Mouse (Mus musculus) embryonic fibroblast, embryonic 13.5 days (primary cell): Measurements from ENCODE around the gene Elk4. TPM values are rescaled to one million over a fixed set of nuclear protein-coding genes. Genes with fewer than 3 reads are reported as not detected.

Source experiments
- H3K27ac ChIP-seq: 2 replicates; pipeline ENCODE4 v1.5.1; 2012; ENCODE audit warnings: low read length, control low read depth, inconsistent platforms; ENCODE audit not compliant: insufficient read depth
- H3K4me1 ChIP-seq: 2 replicates; pipeline ENCODE4 v1.6.1; 2011; ENCODE audit warnings: low read length; ENCODE audit not compliant: control insufficient read depth, insufficient read depth
- H3K4me3 ChIP-seq: 2 replicates; pipeline ENCODE4 v1.5.1; 2011; ENCODE audit warnings: mild to moderate bottlenecking, control low read depth, low read length; ENCODE audit not compliant: insufficient read depth
- CTCF ChIP-seq: IDR thresholded peaks from 2 replicates; pipeline ENCODE4 v1.5.1; 2011; ENCODE audit warnings: mild to moderate bottlenecking, control low read depth, low read length, moderate library complexity, borderline replicate concordance; ENCODE audit not compliant: insufficient read depth
- POLR2A ChIP-seq: IDR thresholded peaks from 2 replicates; pipeline ENCODE4 v1.6.1; 2011; ENCODE audit warnings: low read depth, mild to moderate bottlenecking, control low read depth, low read length, moderate library complexity
- polyA plus RNA-seq: library from polyadenylated mRNA; stranded (reverse); fragments of >200 nt; gene quantifications from 2 replicates; pipeline ENCODE4 v1.2.4, GENCODE M21; 2011; ENCODE audit warnings: low read depth; ENCODE audit not compliant: missing spikeins, insufficient read length

The Elk4 gene
- polyA plus RNA-seq, 1 experiment: 109 TPM

DNA sequence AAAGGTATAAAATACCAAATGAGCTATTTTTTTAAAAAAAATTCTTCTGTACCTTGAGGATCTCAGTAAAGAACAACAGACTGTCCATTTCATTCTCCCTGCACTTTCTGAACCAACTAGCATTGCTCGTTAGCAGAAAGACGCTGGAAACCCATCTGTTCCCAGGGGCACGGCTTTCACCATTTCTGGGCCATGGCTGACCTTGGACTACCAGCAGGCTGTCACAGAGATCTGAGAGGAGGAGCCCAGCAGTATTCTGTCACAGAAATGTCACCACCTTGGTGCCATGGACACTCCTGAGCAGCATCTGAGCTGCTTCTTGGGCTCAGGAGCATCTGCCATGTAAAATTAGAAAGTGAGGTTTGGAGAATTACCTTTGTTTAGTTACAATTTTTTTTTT, 30.3 kb downstream of the Elk4 start:
- Histone ChIP-seq H3K4me3 (no peak overlapping the region), H3K27ac (no peak overlapping the region), H3K4me1 (no peaks in the 10 kb centered on the region)
- TF ChIP-seq CTCF: no peak
- no peak for TF ChIP-seq POLR2A

DNA sequence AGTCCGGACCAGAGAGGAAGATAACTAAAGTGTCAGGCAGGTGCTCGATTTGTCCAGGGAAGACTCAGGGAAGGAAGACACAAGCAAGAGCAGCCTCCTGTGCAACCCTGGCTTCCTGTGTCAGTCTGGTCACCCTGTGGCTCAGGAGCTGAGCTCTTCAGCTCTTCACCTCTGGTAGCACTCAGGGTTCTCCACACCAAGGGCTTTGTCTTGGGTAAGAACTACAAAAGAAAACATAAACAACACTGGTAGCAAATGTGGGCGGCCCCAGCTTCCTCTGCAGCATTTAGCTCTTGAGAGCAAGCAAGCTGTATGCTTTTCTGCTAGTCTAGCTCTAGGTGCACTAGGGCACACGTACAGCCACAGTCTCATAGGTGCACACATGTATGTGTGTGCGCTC, 31.3 kb downstream of the Elk4 start:
- no peak overlapping the region for H3K4me3 ChIP-seq
- no peak overlapping the region for H3K27ac ChIP-seq
- TF ChIP-seq POLR2A (no peak), CTCF (no peak)
- H3K4me1 ChIP-seq: no peaks in the 10 kb centered on the region

DNA sequence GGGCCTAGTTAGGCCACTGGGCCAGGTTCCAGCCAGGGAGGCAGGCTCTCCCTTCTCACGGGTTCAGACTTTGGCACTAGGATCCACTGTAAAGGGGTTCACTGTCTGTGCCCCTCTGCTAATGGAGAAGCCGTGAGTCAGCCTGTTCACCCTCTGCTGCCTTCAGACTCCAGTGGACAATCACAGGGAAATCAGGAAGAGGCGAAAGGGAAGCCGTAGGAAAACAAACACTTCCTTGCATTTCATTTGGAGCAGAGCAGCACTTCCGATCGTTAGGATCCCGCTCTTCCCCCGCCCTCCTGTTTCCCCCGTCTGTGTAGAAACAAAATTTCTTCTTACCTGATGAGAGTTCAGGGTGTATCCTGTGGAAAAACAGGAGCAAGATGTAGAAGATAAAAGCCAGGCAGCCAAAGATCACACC, 32.8 kb downstream of the Elk4 start:
- no peak overlapping the region for H3K4me3 ChIP-seq
- H3K27ac ChIP-seq: no peak overlapping the region
- H3K4me1 ChIP-seq: no peaks in the 10 kb centered on the region
- no peak for TF ChIP-seq POLR2A
- TF ChIP-seq CTCF: no peak

DNA sequence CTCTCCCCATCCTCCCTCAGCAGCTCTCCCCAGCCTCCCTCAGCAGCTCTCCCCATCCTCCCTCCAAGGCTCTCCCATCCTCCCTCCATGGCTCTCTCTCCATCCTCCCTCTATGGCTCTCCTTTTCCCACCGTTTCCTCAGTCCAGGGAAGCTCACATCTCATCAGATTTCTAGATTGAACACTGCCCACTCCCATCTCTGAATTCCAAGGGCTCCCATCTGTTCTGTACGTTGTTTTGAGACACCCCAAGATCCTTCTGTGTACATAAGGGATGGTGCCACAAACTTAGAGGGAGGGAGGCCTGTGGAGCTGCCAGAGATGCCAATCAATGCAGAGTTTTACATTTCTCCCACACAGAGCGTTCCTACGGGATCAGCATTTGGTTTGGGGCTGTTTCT, 36.4 kb downstream of the Elk4 start:
- H3K27ac ChIP-seq: no peak overlapping the region
- no peaks in the 10 kb centered on the region for H3K4me1 ChIP-seq
- TF ChIP-seq POLR2A (no peak), CTCF (no peak)
- H3K4me3 ChIP-seq: no peak overlapping the region

DNA sequence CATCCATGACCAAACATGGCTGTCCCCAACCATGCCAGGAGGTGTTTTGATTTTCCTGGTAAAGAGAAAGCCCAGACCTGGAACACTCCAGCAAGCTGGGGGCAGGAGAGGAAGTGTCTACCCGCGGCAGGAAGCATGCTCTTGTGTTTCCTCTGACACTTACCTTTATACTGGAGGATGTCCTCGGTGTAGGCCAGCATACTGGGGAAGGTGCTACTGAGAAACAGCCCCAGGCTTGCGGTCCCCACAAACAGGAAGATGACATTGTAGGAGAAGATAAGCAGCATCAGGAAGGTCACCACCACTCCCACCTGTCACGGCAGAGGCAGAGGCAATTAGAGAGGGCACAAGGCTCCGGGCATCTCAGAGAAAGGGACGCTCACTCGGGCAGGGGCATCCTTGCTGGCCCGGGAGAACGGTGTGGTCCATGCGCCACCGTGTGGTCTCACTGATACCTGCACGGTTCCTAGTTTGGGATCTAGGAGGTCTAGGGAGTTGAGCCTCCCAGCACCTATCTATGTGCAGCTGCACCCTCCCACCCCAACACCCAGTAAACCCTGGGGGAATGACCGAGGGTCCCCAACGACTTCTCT, 38.8 kb downstream of the Elk4 start:
- Histone ChIP-seq H3K27ac (no peak overlapping the region), H3K4me1 (no peaks in the 10 kb centered on the region), H3K4me3 (no peak overlapping the region)
- TF ChIP-seq CTCF (peak; percentile 98), POLR2A (no peak)

DNA sequence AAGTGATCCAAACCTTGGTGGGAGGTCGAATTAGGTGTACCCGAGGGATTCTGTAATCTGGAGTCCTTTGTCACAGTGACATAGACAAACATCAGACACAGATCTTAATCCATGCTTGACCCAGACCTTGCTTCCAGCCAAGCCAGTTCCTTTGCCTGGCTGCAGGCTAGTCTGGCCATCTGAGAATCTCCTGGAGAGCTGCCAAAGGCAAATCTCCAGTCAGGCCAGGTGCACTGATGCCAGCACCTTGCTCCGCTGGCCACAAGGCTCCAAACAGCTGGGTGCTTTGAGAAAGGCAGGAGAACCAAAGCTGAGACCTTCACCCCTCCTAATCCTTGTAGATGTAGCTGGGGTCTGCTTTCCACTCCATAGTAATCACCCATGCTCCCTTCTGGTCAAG, 44.3 kb downstream of the Elk4 start:
- TF ChIP-seq CTCF (no peak), POLR2A (no peak)
- H3K4me1 ChIP-seq: no peaks in the 10 kb centered on the region
- no peak overlapping the region for H3K27ac ChIP-seq
- H3K4me3 ChIP-seq: no peak overlapping the region

DNA sequence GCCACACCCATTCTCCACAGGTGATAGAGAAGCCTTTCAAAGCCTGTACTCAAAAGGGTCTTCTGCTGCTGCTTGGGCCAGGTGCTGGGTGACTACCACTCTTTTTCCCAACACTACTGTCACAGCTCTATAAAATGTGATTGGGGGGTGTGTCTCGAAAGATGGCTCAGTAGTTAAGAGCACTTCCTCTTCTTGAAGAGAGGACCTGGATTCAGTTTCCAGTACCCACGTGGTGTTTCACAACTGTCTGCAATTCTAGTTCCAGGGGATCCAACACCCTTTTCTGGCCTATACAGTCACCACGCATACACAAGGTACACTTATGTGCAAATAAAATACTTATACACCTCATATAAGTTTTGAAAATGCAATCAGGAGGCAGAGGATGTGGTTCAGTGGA, 47.0 kb downstream of the Elk4 start:
- Histone ChIP-seq H3K4me3 (no peak overlapping the region), H3K27ac (no peak overlapping the region), H3K4me1 (no peaks in the 10 kb centered on the region)
- TF ChIP-seq POLR2A: no peak
- no peak for TF ChIP-seq CTCF

DNA sequence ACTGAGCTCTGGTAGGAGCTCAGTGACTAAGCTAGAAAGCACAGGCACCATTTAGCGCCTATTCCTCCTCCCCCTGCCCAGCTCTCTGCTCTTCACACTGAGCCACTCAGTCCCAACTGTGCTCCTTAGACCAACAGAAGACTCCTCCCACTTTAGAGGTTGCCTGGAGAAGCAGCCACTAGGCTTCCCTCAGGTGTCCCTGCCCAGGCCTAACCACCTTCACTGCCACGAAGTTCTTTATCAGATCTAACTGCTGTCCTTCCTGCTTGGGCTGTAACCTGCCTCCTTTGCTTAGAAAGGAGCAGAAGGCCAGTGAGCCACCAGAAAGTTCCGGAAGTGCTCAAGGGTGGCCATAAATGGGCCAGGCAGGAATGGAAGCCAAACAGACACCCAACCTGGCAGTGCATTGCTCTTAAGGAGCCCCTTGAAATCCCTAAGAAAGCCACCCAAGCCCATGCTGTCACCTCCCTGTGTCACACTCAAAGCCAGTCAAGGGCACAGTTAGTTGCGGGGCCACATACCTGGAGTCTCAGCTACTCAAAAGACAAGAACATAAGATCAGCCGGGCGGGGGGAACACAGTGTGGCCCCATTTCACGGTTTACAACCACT, 47.8 kb downstream of the Elk4 start:
- Histone ChIP-seq H3K4me3 (no peak overlapping the region), H3K4me1 (no peaks in the 10 kb centered on the region), H3K27ac (no peak overlapping the region)
- TF ChIP-seq CTCF (no peak), POLR2A (no peak)

DNA sequence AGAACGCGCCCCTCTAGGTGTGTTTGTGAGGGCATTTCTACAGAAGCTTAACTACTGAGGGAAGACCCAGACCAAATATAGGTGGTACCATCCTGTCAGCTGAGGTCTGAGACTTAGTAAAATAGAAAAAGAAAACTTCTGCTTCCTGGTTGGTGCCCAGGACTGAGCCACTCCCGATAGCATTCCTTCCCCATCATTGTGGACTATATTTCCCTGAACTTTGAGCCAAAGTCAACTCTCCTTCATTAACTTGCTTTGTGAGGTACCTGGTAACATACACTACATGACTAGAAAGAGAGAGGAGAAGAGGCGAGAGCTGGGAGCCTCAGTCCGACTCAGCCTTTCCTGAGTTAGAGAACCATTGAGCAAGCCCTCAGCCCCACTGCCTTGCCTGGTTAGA, 51.2 kb downstream of the Elk4 start:
- H3K4me3 ChIP-seq: no peak overlapping the region
- H3K27ac ChIP-seq: no peak overlapping the region
- no peaks in the 10 kb centered on the region for H3K4me1 ChIP-seq
- no peak for TF ChIP-seq CTCF
- no peak for TF ChIP-seq POLR2A

DNA sequence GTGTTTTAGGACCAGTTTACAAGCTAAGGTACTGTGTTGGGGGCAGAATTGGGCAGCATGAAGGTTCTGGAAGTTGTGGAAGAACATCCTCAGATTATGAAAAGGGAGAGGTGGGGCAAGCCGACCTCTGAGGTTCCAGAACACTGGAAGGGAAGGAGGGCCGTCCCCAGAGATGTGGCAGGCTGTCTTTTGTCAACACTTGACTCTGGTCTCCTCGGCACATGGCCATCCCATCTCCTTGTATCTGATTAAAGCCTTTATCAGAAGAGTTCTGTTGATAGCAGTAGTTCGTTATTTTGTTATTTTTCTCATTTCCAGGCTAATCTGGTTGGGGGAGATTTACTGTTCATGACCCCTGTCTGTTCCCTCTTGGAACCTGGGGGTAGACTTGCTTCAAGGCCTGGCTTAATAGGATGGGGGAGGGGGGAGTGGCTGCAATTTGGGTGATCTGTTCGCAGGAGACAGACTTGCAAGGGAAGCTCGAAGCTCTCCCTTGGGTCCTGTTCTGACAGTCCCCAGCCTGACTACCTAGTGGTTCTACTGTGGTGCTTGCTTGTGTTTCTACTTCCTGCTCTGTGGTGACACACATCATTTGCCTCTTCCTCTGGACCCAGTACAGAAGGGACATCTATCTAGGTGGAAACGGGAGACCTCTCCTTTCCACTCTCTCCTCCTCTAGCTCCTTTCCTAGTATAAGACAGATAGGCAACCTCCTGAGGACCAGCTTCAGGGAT, 52.8 kb downstream of the Elk4 start:
- H3K4me1 ChIP-seq: no peaks in the 10 kb centered on the region
- no peak overlapping the region for H3K27ac ChIP-seq
- no peak for TF ChIP-seq CTCF
- no peak for TF ChIP-seq POLR2A
- no peak overlapping the region for H3K4me3 ChIP-seq
